Mouse (Mus musculus) frontal cortex, adult (tissue): ENCODE results near the gene Pbx1.
A peak's percentile ranks its signal among the peaks of the same experiment; 100 is the strongest.

Experiments
- ATAC-seq: cut with Nextera tagmentation; 2 replicates; pipeline ENCODE4 v1.9.2; 2017; ENCODE audit warnings: mild to moderate bottlenecking, moderate library complexity, mixed read lengths; ENCODE audit not compliant: low TSS enrichment

Pbx1 gene

DNA sequence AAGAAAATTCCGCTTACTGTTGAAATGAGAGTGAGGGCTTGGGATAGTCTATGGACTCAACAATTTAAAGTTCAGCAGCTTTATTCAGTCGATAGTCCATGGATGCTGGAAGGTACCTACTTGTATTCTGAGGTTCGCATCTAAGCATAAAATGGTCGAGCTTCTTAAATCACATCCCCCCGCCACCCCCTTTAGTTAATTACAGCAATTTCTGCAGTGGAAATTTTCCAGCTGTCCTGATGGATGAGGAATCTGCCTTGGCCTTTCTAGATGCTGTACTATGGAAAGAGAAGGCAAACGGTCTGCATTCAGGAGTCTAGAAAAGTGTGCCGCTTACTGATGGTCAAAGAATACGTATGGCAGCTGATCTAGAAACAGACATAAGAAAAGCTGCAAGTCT, 262.3 kb downstream of the Pbx1 start:
- ATAC-seq: no peak

DNA sequence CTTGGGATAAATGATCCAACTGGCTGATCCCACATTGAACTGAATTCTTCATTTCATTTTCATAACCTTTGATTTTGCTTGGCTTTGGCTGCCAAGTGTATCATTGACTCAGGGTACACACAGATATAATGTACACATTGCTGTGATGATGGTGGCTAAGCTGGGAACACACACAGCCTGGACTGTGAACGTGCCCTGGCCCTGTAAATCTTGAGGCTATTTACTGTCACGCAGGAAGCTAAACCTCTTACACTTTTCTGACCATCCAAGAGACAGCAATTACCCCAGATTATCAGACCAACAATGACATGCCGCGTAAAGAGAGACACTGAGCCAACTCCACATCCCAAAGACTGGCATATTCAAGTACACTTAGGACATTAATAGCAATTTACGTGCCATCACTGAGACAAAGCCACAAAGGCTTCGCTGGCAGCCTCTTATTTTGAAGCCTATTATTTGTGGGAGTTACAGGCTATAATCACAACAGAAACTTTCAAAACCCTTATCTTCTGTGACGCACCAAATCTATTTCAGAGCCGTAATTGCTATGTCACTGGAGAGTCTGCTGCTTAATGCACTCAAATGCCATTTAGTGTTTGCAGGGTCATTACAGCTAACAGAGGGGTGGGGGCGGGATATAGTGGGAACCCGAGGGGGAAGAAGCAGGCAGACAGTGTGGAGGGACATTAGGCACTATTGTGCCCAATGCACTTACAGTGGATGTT, 262.9 kb downstream of the Pbx1 start:
- no peak for ATAC-seq

DNA sequence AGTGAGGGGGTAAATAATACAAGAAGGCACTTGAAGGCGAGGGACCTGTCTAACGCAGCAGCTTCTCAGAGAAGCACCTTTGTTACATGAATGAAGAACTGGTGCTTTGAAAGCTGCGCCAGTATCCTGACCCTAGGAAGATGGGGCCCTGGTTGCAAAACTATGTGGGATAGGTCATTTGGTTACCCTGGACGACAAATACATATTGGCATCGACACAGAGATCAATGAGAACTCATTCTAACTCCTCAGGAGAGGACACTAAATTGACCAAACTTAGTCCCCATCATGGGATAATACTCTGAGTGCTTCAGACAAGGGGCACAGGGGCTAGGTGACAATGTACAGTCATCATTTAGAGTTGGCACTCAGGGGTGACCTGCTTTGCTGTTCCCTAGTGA, 264.3 kb downstream of the Pbx1 start:
- no peak for ATAC-seq

DNA sequence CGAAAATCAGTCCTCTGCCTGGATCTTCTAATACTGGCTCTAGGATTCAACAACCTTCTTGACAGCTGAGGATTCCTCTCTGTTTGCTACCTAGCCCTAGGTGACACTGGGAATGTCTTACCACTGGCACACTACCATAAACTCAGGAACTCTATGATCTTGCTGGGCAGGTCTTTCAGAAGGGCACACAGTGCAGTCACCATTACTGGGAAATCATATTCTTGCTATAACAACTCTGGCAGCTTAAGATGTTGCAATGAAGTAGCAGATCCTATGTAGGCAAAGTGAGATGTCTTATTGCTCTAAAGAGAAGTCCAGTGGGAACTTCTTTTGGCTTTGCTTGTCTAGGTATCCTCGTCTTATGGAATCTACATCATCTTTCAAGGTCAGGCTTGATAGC, 265.2 kb downstream of the Pbx1 start:
- no peak for ATAC-seq

DNA sequence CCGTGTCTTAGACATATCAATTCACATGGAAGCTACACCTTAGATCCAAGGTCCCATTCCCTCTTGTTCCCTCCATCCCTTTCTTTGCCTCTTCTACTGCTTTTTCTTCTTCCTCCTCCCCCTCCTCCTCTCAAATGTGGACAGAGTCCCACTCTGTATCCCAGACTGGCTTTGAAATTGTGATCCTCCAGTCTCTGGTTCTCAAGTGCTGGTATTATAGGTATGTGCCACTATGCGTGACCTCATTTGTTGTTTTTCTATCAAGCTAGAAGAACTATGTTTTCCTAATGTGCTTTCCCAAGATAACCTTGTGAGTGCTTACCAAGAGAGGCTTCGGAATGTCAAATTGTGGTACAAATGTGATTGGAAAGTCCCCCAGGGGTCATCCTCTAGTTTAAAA, 267.1 kb downstream of the Pbx1 start:
- ATAC-seq: no peak

DNA sequence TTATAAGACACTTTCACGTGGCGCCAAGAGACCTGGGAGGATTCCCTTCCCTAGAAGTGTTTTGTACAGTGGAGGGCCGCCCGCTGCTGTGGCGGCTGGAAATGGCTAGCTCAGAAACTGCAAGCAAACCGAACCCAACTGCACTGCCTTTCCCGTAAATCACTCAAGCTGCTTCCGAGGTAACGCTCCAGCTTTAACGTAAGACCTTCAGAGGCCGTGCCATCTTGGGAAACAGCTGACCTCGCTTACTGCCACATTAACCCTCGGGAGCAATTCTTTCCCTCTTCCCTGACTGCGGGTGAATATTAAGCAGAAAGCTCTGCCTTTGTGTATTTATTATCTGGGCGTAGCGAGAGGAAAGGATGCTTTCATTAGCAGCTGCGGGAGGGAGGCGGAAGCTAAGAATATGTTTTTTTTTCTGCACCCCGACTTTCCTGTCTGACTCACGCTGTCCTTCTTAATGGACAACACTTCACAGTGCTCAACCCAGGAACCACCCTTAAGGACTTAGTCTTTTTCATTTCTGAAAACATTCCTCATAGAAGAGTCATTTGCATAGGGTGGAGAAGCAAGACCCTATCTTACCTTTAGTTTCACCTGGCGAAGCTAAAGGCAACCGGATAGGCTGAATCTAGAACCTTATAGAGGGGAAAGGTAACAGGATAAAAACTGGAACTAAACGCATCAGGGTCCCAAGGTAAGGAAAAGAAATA, 268.4 kb downstream of the Pbx1 start:
- ATAC-seq: peak; percentile 44

DNA sequence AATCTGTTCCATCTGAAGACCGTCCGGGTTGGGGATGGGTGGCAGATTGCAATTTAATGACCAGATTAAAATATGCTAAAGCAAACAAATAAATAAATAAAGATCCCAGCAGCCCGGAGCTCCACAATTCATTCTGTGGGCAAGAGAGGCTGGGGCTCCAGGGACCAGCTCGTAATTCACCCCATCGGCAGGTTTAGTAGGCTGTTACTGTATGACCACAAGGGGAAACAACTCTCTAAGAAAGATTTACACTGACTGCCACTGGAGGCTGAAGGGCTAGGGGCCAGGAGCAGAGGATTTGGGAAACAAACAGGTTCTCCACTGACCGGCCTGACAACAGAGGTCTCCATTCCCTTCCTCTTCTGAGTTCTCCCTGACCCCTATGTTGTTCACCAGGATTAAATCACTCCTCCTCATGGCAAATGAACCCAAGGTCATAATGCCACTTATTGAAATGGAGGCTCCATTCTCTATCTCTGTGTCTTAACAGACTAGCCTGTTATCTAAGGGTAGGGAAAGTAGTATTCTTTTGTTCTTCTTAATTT, 292.9 kb downstream of the Pbx1 start:
- no peak for ATAC-seq

DNA sequence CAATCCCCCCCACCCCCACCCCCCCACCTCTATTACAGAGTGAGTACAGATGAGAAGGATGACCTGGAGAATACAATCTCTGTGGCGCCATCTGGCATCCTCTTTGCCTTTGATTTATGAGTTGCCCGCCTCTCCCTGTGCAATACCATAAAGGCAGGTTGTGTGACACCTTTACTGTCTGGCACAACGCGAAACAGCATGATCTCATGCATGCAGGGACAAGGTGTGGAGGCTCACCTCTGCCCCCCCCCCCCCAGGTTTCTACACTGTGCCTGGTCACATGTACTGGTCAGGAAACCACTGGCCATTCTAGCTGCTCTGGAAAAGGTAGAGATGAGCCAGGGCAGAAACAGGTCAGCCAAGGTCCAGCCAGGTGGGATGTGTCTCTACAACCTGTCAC, 293.4 kb downstream of the Pbx1 start:
- ATAC-seq: no peak

DNA sequence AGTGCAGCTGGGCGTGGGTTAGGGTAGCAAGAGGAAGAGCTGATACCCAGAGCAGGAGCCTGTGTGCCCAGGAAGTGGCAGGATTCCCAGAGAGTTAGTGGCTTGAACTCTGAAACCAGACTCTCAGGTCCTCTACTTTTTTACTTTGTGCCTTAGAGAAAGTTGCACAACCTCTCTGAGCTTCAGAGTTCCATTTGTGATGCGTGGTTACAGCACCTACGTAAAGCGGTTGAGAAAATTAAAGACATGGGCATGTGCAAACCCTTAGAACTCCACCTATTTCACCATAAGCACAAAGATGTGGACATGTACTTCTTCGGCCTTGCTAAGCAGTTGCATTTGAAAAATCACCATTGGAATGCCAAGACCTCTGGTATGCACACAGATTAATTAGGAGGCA, 294.2 kb downstream of the Pbx1 start:
- no peak for ATAC-seq

DNA sequence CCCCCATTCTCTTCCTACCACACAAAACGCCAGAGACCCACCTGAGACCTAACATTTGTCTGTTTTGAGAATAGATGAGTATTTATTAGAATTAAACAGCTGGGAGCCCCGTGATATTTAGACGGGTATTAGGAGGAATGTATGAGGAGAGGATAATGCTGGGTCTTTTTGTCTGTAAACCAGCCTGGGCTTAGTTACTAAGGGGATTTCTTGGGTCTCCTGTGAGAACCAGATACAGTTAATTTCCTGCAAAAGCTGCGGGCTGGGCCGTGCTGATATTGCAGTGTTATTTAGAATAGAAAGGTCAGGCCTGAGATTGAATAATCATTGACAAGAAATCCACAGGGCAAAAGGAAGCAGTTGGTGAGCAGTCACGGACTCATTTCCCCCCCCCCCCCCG, 296.5 kb downstream of the Pbx1 start:
- no peak for ATAC-seq

DNA sequence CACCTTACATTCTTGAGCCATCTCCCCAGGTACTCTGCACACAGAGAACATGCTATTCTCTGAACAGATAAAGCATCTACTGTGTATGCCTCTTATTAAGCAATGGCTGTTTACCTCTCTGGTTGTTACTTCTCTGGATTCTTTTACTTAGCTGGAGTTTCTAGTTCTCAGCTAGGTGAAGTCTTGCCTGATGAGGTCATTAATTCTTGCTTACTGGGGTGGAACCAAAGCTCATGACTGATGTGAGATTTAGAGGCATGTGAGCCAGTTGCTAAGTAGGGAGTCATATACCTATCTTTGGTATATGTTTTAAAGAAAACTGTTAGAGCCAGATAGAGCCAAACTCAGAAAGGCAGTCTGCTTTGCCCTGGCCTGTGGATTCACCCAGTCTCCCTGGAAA, 298.4 kb downstream of the Pbx1 start:
- ATAC-seq: no peak

DNA sequence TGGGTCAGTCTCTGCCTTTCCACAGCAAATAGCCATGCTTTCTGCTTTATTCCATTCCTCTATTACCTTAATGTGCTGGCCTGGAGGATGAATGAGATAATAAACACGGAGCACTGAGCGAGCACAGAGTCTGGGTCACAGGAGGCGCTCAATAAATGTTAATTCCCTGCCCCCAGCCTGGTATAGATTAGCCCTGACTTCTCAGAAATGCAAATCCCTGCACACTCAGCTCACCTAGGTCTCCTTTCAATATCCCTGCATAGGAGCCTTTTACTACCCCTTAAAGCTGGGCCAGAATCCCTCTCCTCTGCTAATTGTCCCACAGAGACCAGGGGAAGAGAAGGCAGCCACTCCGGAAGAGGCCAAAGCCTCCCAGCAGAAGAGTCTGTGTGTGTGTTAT, 304.1 kb downstream of the Pbx1 start:
- ATAC-seq: no peak

DNA sequence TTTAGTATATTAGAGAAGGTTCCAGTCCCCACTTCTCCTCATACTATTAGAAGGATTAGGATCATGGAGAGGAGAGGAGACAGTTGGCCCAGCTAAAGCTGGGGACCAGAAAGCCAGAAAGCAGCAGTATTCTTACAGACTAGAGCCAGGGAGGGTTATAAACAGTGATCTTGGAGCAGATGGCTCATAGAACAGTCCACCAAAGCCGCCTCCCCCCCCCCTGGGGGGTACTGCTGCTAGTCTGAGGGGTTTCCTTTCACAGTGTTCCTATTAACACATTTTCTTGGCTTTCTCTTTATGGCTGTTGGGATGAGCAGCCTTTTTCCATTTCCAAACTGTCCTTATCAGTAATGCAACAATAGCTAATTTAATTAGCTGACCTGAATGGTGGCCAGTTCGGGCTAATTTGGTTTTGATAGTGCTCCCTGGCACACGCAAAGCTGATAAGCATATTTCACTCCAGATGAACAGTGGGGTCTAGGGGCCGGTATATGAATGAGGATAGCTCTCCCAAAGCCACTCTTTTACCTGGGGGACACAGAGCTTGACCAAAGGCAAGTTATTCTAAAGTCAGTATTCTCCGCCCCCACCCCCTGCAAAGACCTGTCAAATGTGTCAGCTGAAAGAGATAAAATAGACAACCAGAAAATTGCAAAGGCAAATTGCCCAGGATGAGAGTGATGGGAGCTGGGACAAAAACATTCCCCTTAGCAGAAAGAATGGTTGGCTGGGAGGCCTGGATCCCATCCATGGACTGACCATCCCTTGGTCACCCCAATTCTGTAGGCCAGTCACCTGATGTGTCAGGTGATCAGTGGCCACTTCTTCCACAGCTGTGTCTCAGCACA, 307.2 kb downstream of the Pbx1 start:
- no peak for ATAC-seq

DNA sequence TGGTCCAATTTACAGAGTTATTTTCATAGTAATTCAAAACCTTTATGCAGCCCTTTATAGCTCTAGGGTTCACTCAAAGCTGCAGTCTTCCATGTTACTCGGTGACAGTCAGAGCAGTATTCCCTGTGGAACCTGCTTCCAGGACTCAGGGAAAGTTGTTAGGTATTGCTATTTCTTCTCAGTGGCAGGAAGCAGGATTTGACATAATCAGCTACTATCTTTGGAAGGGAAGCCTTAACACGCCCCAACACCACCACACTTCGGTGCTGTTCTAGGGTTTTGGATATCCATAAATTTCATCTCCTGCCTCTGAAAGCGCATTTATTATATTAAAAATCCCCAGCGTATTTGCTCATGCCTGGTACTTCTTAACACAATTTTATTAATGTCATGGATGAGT, 314.0 kb downstream of the Pbx1 start:
- peak; percentile 80 for ATAC-seq

DNA sequence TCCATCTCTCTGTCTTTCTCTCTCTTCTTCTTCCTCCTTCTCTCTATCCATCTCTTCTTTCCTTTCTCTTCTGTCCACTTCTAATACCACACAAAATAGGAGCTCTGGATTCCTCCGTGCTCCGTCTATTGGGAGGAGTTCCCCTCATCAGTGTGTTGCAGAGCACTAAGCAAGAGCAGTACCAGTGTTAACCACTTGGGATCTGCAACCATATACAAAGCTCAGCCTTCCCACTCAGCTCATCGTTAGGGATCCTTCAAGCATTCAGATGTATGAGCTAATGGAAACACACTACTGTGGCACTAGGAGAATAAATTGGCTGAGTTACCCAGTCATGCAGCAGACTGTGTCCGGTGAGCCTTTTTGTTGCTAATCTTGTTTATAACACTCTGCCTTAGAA, 314.7 kb downstream of the Pbx1 start:
- peak; percentile 70; the same call in 1 of the 2 replicates for ATAC-seq

DNA sequence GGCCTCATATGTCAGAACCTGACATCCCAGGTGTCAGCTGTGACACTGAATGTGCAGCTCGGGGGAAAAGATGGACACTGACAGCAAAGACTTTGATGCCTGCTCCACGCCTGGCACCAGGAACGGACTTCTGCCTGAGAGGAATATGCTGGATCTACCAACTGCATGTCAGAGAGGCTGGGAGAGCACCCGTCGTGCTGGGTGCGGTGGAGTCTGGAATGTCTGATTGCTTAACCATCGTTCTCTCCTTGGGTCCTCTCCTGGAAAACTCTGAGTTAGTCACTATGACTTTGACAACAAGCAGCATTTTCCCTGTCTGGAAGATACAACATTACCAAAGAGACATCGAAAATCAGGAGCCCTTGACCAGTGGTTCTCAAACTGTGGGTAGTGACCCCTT, 322.3 kb downstream of the Pbx1 start:
- no peak for ATAC-seq

DNA sequence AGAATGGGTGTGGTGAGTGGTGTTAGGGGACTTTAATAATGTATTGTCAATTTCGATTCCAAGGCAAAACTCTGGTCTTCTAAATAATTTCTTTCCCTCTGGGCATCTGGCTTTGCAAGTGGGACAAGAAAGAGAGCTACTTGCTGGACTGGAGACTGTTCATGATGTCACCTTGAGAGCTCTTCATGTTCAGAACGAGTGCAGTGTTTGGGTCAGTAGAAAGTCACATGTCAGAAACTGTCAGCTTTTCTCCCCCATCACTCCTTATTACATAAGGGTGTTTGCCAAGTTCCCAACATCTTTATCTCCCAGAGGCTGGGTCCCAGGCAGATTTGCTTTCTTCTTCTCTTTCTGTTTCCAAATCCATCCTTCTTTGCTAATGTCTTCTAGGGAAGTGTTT, 328.2 kb downstream of the Pbx1 start:
- ATAC-seq: no peak

DNA sequence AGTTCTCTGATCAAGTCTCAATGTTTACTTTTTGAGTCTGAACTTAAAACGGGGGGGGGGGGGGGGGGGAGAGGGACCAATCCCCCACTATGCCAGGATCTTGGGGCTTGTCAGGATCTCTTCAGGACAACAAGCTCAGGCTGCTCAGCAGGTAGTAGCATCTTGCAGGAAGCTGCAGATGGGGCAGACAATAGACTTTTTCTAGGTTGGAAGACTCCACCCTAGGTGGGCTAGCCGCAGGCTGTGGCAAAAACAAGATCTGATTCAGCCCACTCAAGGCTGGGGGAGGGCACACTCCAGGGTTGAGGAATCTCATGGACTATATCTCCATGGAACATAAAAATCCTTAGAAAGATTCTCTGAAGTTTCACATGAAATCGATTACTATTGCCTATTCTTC, 330.6 kb downstream of the Pbx1 start:
- no peak for ATAC-seq

DNA sequence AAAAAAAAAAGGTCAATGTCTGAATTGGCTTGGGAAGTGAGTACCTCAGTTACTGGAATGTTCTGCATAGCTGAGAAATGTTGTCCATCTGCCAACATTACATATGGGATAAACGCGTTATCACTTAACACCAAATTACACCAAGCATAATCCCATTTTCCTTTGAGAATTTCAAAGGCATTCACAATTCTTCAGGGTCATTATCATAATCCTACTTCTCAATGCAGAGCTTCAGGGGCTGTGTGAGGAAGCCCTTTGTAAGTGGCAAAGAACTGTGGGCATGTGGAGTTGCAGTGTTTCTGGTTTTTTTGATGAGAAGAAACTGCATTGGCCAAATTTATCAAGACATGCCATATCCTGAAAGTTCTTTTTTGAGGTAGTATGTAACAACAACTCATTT, 333.3 kb downstream of the Pbx1 start:
- ATAC-seq: no peak

DNA sequence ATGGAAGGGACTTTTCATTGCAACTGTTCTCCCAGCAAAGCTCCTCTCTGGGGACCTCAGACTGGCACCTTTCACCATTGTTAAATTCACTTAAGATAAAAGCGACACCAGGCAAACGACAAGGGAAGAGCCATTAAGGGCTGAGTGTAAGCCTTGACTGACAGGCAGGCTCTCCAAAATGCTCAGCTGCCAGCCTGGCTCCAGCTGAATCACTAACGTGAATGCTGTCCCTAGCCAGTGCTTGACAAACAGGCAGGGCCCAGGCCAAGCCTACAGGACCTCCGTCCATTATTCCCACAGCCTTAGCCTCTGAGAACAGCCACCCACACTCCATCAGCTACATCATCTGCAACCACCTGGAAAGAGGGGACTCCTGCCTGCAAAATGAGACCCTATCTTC, 337.4 kb downstream of the Pbx1 start:
- ATAC-seq: no peak

DNA sequence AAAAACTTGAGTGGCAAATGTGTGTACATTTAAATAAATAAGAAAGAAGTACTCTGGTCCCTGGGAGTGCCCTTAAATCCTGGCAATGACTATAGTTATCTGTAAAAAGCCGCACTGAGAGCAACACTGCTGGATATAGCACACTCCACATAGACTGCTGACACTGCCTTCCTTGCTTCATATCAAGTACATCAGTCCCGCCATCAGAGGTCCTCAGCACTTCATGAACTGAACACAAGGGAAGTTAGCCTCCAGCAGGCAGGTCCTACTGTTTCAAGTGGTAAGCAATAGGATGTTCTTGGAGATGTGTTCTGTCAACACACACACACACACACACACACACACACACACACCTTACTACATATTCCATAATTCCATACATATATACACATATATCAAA, 339.0 kb downstream of the Pbx1 start:
- ATAC-seq: peak; percentile 80

DNA sequence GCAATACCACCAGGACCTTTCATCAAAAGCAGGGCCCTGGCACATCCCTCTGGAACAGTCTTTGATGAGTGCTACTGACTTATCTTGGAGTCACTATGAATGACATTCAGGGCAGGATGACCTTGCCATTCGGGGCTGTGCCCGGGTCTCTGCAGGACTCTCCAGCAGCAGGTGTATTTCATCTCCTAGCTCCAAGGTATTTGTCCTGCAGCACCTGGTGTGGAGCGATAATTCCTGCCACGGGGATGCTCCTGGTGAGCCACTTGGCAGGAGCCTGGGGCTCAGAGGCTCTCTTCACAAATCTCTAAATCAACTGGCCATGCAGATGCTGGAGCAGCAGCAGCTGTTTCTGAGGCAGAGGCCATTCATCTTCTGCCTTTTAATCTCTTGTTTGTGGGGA, 340.4 kb downstream of the Pbx1 start:
- no peak for ATAC-seq

DNA sequence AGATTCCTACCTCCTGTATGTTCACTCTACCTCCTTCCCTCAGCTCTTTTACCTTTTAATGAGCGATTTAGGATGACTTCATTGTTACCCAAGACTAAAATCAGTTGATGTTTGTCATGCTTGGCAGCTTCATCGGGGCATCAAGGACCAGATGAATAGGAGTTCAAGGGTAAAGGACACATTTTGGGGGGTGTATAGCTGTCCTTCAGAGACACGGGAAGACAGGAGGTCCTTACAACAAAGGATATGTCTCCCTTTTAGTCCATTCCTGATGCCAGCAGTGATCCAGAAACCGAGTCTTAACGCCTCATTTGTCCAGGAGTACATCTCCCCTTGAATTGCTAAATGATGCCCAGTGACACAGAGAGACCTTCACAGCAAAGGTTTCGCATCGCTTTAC, 343.4 kb downstream of the Pbx1 start:
- no peak for ATAC-seq
